Mouse (Mus musculus): ENCODE results near the gene Abcb9. TPM values are rescaled to one million over a fixed set of nuclear protein-coding genes. Genes with fewer than 3 reads are reported as not detected.

The Abcb9 gene
- polyA plus RNA-seq, 1 experiment from 2014 or later, result 12.8 TPM

- 82% methylated on average over 3 of the region's 3 CpGs for WGBS
- ATAC-seq (ENCODE audit: low read depth), result no peak
Observed at GRCm38 (mm10) chr5:124085513-124085912, 10.1 kb downstream of the Abcb9 start.

GRCm38 (mm10) chr5:124084588-124085173, 10.9 kb downstream of the Abcb9 start:
- H3K9me3 ChIP-seq (ENCODE audit: control insufficient read depth, low read length), result no peaks in the 10 kb centered on the region
- H3K27ac ChIP-seq (ENCODE audit: low read depth, low read length), result no peak overlapping the region
- H3K4me1 ChIP-seq (ENCODE audit: control insufficient read depth, insufficient read depth, low read length), result no peaks in the 10 kb centered on the region
- H3K27me3 ChIP-seq (ENCODE audit: control insufficient read depth, insufficient read depth, low read length), result no peaks in the 10 kb centered on the region
- 41% methylated on average over 11 of the region's 11 CpGs for whole genome bisulfite sequencing
- no peaks in the 10 kb centered on the region for H3K36me3 ChIP-seq (ENCODE audit: control insufficient read depth, insufficient read depth, low read length)
- no peak overlapping the region for H3K4me3 ChIP-seq (ENCODE audit: low read depth, low read length)
- peak; percentile 70; the same call in 1 of the 2 replicates for ATAC-seq (ENCODE audit: low read depth)
- no peak overlapping the region for H3K4me2 ChIP-seq (ENCODE audit: low read depth, low read length)
- H3K9ac ChIP-seq (replicated peaks; ENCODE audit: low read depth, low read length), result no peak overlapping the region

More at GRCm38 (mm10) chr5:124085513-124085912, 10.1 kb downstream of the Abcb9 start:
- Histone ChIP-seq H3K27ac (ENCODE audit: low read depth, low read length) (no peak overlapping the region), H3K9ac (replicated peaks; ENCODE audit: low read depth, low read length) (no peak overlapping the region), H3K4me1 (ENCODE audit: control insufficient read depth, insufficient read depth, low read length) (no peaks in the 10 kb centered on the region), H3K36me3 (ENCODE audit: control insufficient read depth, insufficient read depth, low read length) (no peaks in the 10 kb centered on the region), H3K27me3 (ENCODE audit: control insufficient read depth, insufficient read depth, low read length) (no peaks in the 10 kb centered on the region), H3K4me2 (ENCODE audit: low read depth, low read length) (no peak overlapping the region), H3K4me3 (ENCODE audit: low read depth, low read length) (no peak overlapping the region), H3K9me3 (ENCODE audit: control insufficient read depth, low read length) (no peaks in the 10 kb centered on the region)

GRCm38 (mm10) chr5:124083850-124084587, 11.6 kb downstream of the Abcb9 start:
- no peaks in the 10 kb centered on the region for H3K9me3 ChIP-seq (ENCODE audit: control insufficient read depth, low read length)
- no peaks in the 10 kb centered on the region for H3K27me3 ChIP-seq (ENCODE audit: control insufficient read depth, insufficient read depth, low read length)
- H3K4me1 ChIP-seq (ENCODE audit: control insufficient read depth, insufficient read depth, low read length), result no peaks in the 10 kb centered on the region
- no peak for ATAC-seq (ENCODE audit: low read depth)
- H3K36me3 ChIP-seq (ENCODE audit: control insufficient read depth, insufficient read depth, low read length), result no peaks in the 10 kb centered on the region
- no peak overlapping the region for H3K4me2 ChIP-seq (ENCODE audit: low read depth, low read length)
- H3K27ac ChIP-seq (ENCODE audit: low read depth, low read length), result no peak overlapping the region
- H3K4me3 ChIP-seq (ENCODE audit: low read depth, low read length), result no peak overlapping the region
- WGBS, result 87% methylated on average over 14 of the region's 14 CpGs
- no peak overlapping the region for H3K9ac ChIP-seq (replicated peaks; ENCODE audit: low read depth, low read length)

GRCm38 (mm10) chr5:124082941-124083688, 12.5 kb downstream of the Abcb9 start:
- H3K4me1 ChIP-seq (ENCODE audit: control insufficient read depth, insufficient read depth, low read length), result 0 out of 2 replicates have a peak, but pooled peaks cover 5% of the 10 kb centered on the region
- no peak overlapping the region for H3K9ac ChIP-seq (replicated peaks; ENCODE audit: low read depth, low read length)
- ATAC-seq (ENCODE audit: low read depth), result no peak
- no peaks in the 10 kb centered on the region for H3K36me3 ChIP-seq (ENCODE audit: control insufficient read depth, insufficient read depth, low read length)
- no peak overlapping the region for H3K4me3 ChIP-seq (ENCODE audit: low read depth, low read length)
- H3K27me3 ChIP-seq (ENCODE audit: control insufficient read depth, insufficient read depth, low read length), result no peaks in the 10 kb centered on the region
- H3K9me3 ChIP-seq (ENCODE audit: control insufficient read depth, low read length), result no peaks in the 10 kb centered on the region
- H3K4me2 ChIP-seq (ENCODE audit: low read depth, low read length), result no peak overlapping the region
- H3K27ac ChIP-seq (ENCODE audit: low read depth, low read length), result no peak overlapping the region
- WGBS, result 87% methylated on average over 17 of the region's 17 CpGs

- Histone ChIP-seq H3K9ac (replicated peaks; ENCODE audit: low read depth, low read length) (no peak overlapping the region), H3K4me3 (ENCODE audit: low read depth, low read length) (no peak overlapping the region), H3K27ac (ENCODE audit: low read depth, low read length) (no peak overlapping the region), H3K36me3 (ENCODE audit: control insufficient read depth, insufficient read depth, low read length) (no peaks in the 10 kb centered on the region), H3K9me3 (ENCODE audit: control insufficient read depth, low read length) (no peaks in the 10 kb centered on the region), H3K4me2 (ENCODE audit: low read depth, low read length) (no peak overlapping the region), H3K27me3 (ENCODE audit: control insufficient read depth, insufficient read depth, low read length) (no peaks in the 10 kb centered on the region), H3K4me1 (ENCODE audit: control insufficient read depth, insufficient read depth, low read length) (0 out of 2 replicates have a peak, but pooled peaks cover 7% of the 10 kb centered on the region)
- 90% methylated on average over 10 of the region's 10 CpGs for WGBS
- ATAC-seq (ENCODE audit: low read depth), result no peak
Observed at GRCm38 (mm10) chr5:124082447-124082846, 13.2 kb downstream of the Abcb9 start.

- Histone ChIP-seq H3K27ac (ENCODE audit: low read depth, low read length) (no peak overlapping the region), H3K36me3 (ENCODE audit: control insufficient read depth, insufficient read depth, low read length) (no peaks in the 10 kb centered on the region), H3K9me3 (ENCODE audit: control insufficient read depth, low read length) (no peaks in the 10 kb centered on the region), H3K4me2 (ENCODE audit: low read depth, low read length) (no peak overlapping the region), H3K4me3 (ENCODE audit: low read depth, low read length) (no peak overlapping the region), H3K4me1 (ENCODE audit: control insufficient read depth, insufficient read depth, low read length) (0 out of 2 replicates have a peak, but pooled peaks cover 7% of the 10 kb centered on the region), H3K9ac (replicated peaks; ENCODE audit: low read depth, low read length) (no peak overlapping the region), H3K27me3 (ENCODE audit: control insufficient read depth, insufficient read depth, low read length) (no peaks in the 10 kb centered on the region)
- WGBS, result 96% methylated on average over 17 of the region's 17 CpGs
- no peak for ATAC-seq (ENCODE audit: low read depth)
Observed at GRCm38 (mm10) chr5:124079880-124080279, 15.7 kb downstream of the Abcb9 start.

DNA sequence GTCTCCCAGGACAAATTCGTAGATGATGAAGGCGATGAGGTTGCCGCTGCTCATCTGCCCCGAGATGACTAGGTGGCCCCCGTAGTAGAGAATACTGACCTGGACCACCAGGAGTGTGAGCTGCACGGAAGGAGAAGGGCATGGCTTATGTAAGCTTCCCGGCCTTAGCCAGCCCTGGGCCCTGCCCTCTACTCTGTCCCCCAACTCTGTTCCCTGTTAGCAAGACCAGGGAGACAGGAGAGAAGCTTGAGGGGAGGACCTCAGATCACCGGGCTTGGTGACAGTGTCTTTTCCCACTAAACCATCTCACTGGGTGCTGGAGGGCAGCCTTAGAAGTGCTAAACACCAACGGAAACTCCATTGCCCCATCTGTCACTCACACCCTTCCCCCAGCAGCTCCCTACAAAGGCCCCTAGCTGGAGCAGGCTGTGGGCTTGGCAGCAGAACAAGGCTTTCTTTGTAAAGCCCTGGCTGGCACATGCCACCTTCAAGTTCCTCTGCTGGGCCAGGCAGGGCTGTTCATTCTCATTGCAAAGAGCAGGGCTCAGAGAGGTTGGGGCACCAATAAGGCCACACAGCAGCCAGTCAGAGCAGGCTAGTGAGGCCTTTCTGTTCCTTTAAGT, 16.7 kb downstream of the Abcb9 start:
- Histone ChIP-seq H3K27me3 (ENCODE audit: control insufficient read depth, insufficient read depth, low read length) (no peaks in the 10 kb centered on the region), H3K9ac (replicated peaks; ENCODE audit: low read depth, low read length) (no peak overlapping the region), H3K27ac (ENCODE audit: low read depth, low read length) (0 out of 2 replicates have a peak overlapping the region, but pooled peaks have one; percentile 58), H3K9me3 (ENCODE audit: control insufficient read depth, low read length) (no peaks in the 10 kb centered on the region), H3K4me1 (ENCODE audit: control insufficient read depth, insufficient read depth, low read length) (0 out of 2 replicates have a peak, but pooled peaks cover 7% of the 10 kb centered on the region), H3K4me2 (ENCODE audit: low read depth, low read length) (no peak overlapping the region), H3K36me3 (ENCODE audit: control insufficient read depth, insufficient read depth, low read length) (no peaks in the 10 kb centered on the region), H3K4me3 (ENCODE audit: low read depth, low read length) (no peak overlapping the region)
- peak; percentile 86; the same call in 1 of the 2 replicates for ATAC-seq (ENCODE audit: low read depth)
- WGBS, result 60% methylated on average over 9 of the region's 9 CpGs

GRCm38 (mm10) chr5:124077856-124078460, 17.6 kb downstream of the Abcb9 start:
- 0 out of 2 replicates have a peak, but pooled peaks cover 7% of the 10 kb centered on the region for H3K4me1 ChIP-seq (ENCODE audit: control insufficient read depth, insufficient read depth, low read length)
- H3K27me3 ChIP-seq (ENCODE audit: control insufficient read depth, insufficient read depth, low read length), result no peaks in the 10 kb centered on the region
- no peak overlapping the region for H3K27ac ChIP-seq (ENCODE audit: low read depth, low read length)
- no peaks in the 10 kb centered on the region for H3K9me3 ChIP-seq (ENCODE audit: control insufficient read depth, low read length)
- ATAC-seq (ENCODE audit: low read depth), result no peak
- H3K4me2 ChIP-seq (ENCODE audit: low read depth, low read length), result no peak overlapping the region
- H3K4me3 ChIP-seq (ENCODE audit: low read depth, low read length), result no peak overlapping the region
- H3K36me3 ChIP-seq (ENCODE audit: control insufficient read depth, insufficient read depth, low read length), result no peaks in the 10 kb centered on the region
- 57% methylated on average over 6 of the region's 6 CpGs for WGBS
- no peak overlapping the region for H3K9ac ChIP-seq (replicated peaks; ENCODE audit: low read depth, low read length)
